Mouse (Mus musculus): ENCODE results near the gene Rxra.

The Rxra gene

GRCm38 (mm10) chr2:27676106-27676477, at the start of gene Rxra:
Gene Rxra (plus strand): TSS chr2:27676440.
- no peak for DNase-seq

GRCm38 (mm10) chr2:27626604-27627003, 49.6 kb upstream of the Rxra start:
- DNase-seq = no peak

GRCm38 (mm10) chr2:27630601-27631285, 45.5 kb upstream of the Rxra start:
- no peak for DNase-seq

GRCm38 (mm10) chr2:27633471-27633870, 42.8 kb upstream of the Rxra start:
- DNase-seq = no peak

- DNase-seq = no peak
Observed at GRCm38 (mm10) chr2:27634018-27634417, 42.2 kb upstream of the Rxra start.

- DNase-seq = no peak
Observed at GRCm38 (mm10) chr2:27635147-27635738, 41.0 kb upstream of the Rxra start.

- DNase-seq = no peak
Observed at GRCm38 (mm10) chr2:27636796-27637195, 39.4 kb upstream of the Rxra start.

GRCm38 (mm10) chr2:27637281-27637896, 38.9 kb upstream of the Rxra start:
- no peak for DNase-seq

- DNase-seq = no peak
Observed at GRCm38 (mm10) chr2:27639631-27640334, 36.5 kb upstream of the Rxra start.

- no peak for DNase-seq
Observed at GRCm38 (mm10) chr2:27640900-27641479, 35.2 kb upstream of the Rxra start.

GRCm38 (mm10) chr2:27644547-27645120, 31.6 kb upstream of the Rxra start:
- no peak for DNase-seq

GRCm38 (mm10) chr2:27645471-27645870, 30.8 kb upstream of the Rxra start:
- DNase-seq = no peak

- DNase-seq = no peak
Observed at GRCm38 (mm10) chr2:27649862-27650661, 26.2 kb upstream of the Rxra start.

- no peak for DNase-seq
Observed at GRCm38 (mm10) chr2:27650991-27651390, 25.2 kb upstream of the Rxra start.

GRCm38 (mm10) chr2:27653496-27654030, 22.7 kb upstream of the Rxra start:
- DNase-seq = no peak

- DNase-seq = no peak
Observed at GRCm38 (mm10) chr2:27654321-27655232, 21.7 kb upstream of the Rxra start.

GRCm38 (mm10) chr2:27656576-27656975, 19.7 kb upstream of the Rxra start:
- no peak for DNase-seq

GRCm38 (mm10) chr2:27665284-27665683, 11.0 kb upstream of the Rxra start:
- no peak for DNase-seq

GRCm38 (mm10) chr2:27666719-27667118, 9.5 kb upstream of the Rxra start:
- DNase-seq = no peak

GRCm38 (mm10) chr2:27667677-27668076, 8.6 kb upstream of the Rxra start:
- DNase-seq = no peak

GRCm38 (mm10) chr2:27670746-27671145, 5.5 kb upstream of the Rxra start:
- DNase-seq = no peak

Measured in thymus, adult 18-20 months (tissue).